Mouse (Mus musculus) hindbrain, embryonic 13.5 days (tissue): ENCODE measurements around the gene Psmd12. TPM values are rescaled to one million over a fixed set of nuclear protein-coding genes. Genes with fewer than 3 reads are reported as not detected.

Experiments used
- ATAC-seq: fragments of 200-750 bp; cut with Nextera tagmentation; 2 replicates; pipeline ENCODE4 v1.8.0; 2017; ENCODE audit warnings: moderate TSS enrichment; ENCODE audit not compliant: low FRiP score
- H3K27ac ChIP-seq: fragments of 300-500 bp; sonication (generic); 2 replicates; pipeline ENCODE4 v1.5.1; 2015; ENCODE audit warnings: inconsistent platforms, mild to moderate bottlenecking, moderate library complexity
- H3K27me3 ChIP-seq: fragments of 300-500 bp; sonication (generic); 2 replicates; pipeline ENCODE4 v1.6.1; 2015; ENCODE audit warnings: mild to moderate bottlenecking, inconsistent platforms
- H3K36me3 ChIP-seq: fragments of 300-500 bp; sonication (generic); 2 replicates; pipeline ENCODE4 v1.6.1; 2015; ENCODE audit warnings: mild to moderate bottlenecking, inconsistent platforms
- H3K4me1 ChIP-seq: fragments of 300-500 bp; sonication (generic); replicated peaks from 2 replicates; pipeline ENCODE4 v1.6.1; 2015; ENCODE audit warnings: inconsistent platforms
- H3K4me2 ChIP-seq: fragments of 300-500 bp; sonication (generic); 2 replicates; pipeline ENCODE4 v1.6.1; 2015; ENCODE audit warnings: inconsistent platforms, mild to moderate bottlenecking, moderate library complexity
- H3K4me3 ChIP-seq: fragments of 300-500 bp; sonication (generic); 2 replicates; pipeline ENCODE4 v1.5.1; 2015; ENCODE audit warnings: mild to moderate bottlenecking, inconsistent platforms
- H3K9ac ChIP-seq: fragments of 300-500 bp; sonication (generic); 2 replicates; pipeline ENCODE4 v1.6.1; 2015; ENCODE audit warnings: mild to moderate bottlenecking, inconsistent platforms
- H3K9me3 ChIP-seq: fragments of 300-500 bp; sonication (generic); 2 replicates; pipeline ENCODE4 v1.6.1; 2016; ENCODE audit warnings: inconsistent platforms
- WGBS: fragments of 180-500 bp; shearing (Covaris S2); methylation state at CpG from one replicate; pipeline ENCODE4 v1.1.7; 2015; 5-methylcytosine and 5-hydroxymethylcytosine counted together
- polyA plus RNA-seq: library from polyadenylated mRNA; unstranded; fragments of >200 nt; fragmentation: Nextera tagmentation; extraction: Ambion mirVana; gene quantifications from 2 replicates; pipeline ENCODE4 v1.2.1, GENCODE M21; 2015

Psmd12 gene
- polyA plus RNA-seq, 1 experiment from 2014 or later = 158 TPM

DNA sequence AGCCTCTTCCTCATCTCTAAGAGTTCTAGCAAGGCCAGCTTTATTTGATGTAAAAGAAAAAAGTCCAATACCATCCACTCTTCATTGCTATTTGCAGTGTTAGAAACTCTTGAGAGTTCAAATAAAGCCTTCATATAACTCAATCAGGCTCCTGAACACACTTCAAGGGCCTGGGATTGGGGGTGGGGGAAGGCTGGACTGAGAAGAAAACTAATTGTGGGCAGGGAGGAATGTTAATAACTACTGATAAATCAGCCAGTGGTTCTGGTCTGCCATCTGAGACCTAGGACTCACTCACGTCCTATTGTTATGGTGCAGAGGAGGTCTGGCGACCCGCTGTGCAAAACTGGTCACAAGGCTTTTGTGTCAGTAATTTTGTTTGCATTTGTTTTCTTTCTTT lies 48.3 kb downstream of the Psmd12 start:
- Histone ChIP-seq H3K4me1 (no peaks in the 10 kb centered on the region), H3K36me3 (no peaks in the 10 kb centered on the region), H3K4me3 (no peak overlapping the region), H3K27me3 (no peaks in the 10 kb centered on the region), H3K9me3 (no peaks in the 10 kb centered on the region), H3K9ac (no peak overlapping the region), H3K27ac (no peak overlapping the region), H3K4me2 (no peak overlapping the region)
- WGBS = 15% methylated on average over 3 of the region's 3 CpGs
- ATAC-seq = no peak

DNA sequence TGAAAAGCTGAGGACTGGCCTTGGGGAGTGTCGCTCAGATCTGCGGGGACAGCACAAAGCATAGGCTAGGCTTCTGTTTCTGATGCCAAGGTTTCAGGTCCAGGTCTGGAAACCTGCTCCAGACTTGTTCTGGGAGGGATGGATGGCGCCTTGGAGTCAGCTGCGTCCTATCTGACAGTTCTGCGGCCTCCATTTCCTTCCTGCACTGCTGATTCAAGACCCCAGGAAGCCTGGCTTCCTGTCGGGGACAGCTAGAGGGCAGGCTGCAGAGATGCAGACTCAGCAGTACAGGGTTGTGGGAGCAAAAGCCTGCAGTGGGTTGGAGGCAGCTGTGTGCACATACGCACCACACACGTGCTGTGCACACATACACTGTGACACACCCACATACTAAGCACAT lies 50.0 kb downstream of the Psmd12 start:
- Histone ChIP-seq H3K9ac (no peak overlapping the region), H3K36me3 (no peaks in the 10 kb centered on the region), H3K27me3 (no peaks in the 10 kb centered on the region), H3K4me3 (no peak overlapping the region), H3K4me1 (no peaks in the 10 kb centered on the region), H3K27ac (0 out of 2 replicates have a peak overlapping the region, but pooled peaks have one; percentile 30), H3K4me2 (no peak overlapping the region), H3K9me3 (no peaks in the 10 kb centered on the region)
- no peak for ATAC-seq
- WGBS = 40% methylated on average over 8 of the region's 8 CpGs

GRCm38 (mm10) chr11:107531445-107531844 lies 52.2 kb downstream of the Psmd12 start:
- no peaks in the 10 kb centered on the region for H3K4me1 ChIP-seq
- H3K9me3 ChIP-seq = no peaks in the 10 kb centered on the region
- H3K4me3 ChIP-seq = no peak overlapping the region
- ATAC-seq = no peak
- WGBS = 67% methylated on average over 4 of the region's 4 CpGs
- H3K36me3 ChIP-seq = no peaks in the 10 kb centered on the region
- no peak overlapping the region for H3K4me2 ChIP-seq
- no peak overlapping the region for H3K27ac ChIP-seq
- no peak overlapping the region for H3K9ac ChIP-seq
- no peaks in the 10 kb centered on the region for H3K27me3 ChIP-seq

DNA sequence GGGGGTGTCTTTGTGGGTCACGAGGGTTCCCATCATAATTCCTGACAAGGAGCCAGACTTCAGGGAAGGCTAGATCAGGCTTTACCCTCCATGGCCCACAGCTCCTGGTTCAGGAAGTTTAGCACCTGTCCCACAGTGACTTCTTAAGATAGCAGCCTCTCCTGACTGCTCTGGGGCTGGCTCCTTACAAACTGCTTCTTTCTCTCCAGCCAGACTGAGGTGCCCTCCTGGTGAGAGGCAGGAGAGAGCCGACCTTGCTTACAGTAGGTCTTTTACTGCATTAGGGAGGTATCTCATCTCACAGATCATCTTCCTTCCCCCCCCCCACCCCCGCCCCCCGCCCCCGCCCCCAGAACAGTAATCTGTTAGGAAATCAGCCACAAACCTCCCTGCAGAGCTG lies 53.0 kb downstream of the Psmd12 start:
- Histone ChIP-seq H3K4me1 (no peaks in the 10 kb centered on the region), H3K36me3 (no peaks in the 10 kb centered on the region), H3K9me3 (no peaks in the 10 kb centered on the region), H3K4me2 (no peak overlapping the region), H3K9ac (no peak overlapping the region), H3K4me3 (no peak overlapping the region), H3K27me3 (no peaks in the 10 kb centered on the region), H3K27ac (no peak overlapping the region)
- no peak for ATAC-seq
- WGBS = 37% methylated on average over 5 of the region's 5 CpGs

DNA sequence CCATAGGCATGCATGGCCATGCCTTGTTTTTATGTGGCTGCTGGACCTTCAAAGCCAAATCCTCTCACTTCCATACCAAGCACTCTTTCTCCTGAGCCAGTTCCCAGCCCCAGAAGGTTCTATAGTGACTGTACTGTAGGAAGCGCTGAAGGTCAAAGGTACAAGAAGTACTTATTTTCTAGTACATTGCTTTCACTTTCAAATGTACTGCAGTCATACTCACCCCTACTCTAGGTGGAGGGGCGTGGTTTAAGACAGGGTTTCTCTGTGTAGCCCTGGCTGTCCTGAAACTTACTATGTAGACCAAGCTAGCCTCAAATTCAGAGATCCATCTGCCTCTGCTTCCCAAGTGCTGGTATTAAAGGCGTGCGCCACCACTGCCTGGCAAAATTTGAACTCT lies 59.7 kb downstream of the Psmd12 start:
- Histone ChIP-seq H3K27ac (no peak overlapping the region), H3K36me3 (no peaks in the 10 kb centered on the region), H3K9me3 (no peaks in the 10 kb centered on the region), H3K9ac (no peak overlapping the region), H3K4me2 (no peak overlapping the region), H3K27me3 (no peaks in the 10 kb centered on the region), H3K4me1 (no peaks in the 10 kb centered on the region), H3K4me3 (no peak overlapping the region)
- WGBS = 88% methylated on average over 4 of the region's 4 CpGs
- ATAC-seq = no peak

- 0 out of 2 replicates have a peak, but pooled peaks cover 1% of the 10 kb centered on the region for H3K27me3 ChIP-seq
- H3K36me3 ChIP-seq = no peaks in the 10 kb centered on the region
- no peaks in the 10 kb centered on the region for H3K4me1 ChIP-seq
- H3K4me3 ChIP-seq = no peak overlapping the region
- H3K27ac ChIP-seq = no peak overlapping the region
- no peak for ATAC-seq
- H3K9me3 ChIP-seq = no peaks in the 10 kb centered on the region
- WGBS = 89% methylated on average over 1 of the region's 1 CpGs
- no peak overlapping the region for H3K9ac ChIP-seq
- H3K4me2 ChIP-seq = no peak overlapping the region
Measured at GRCm38 (mm10) chr11:107540339-107540738, 61.1 kb downstream of the Psmd12 start.

GRCm38 (mm10) chr11:107545747-107546476 lies 66.6 kb downstream of the Psmd12 start:
- Histone ChIP-seq H3K27me3 (peaks cover 4% of the 10 kb centered on the region; the same call in 1 of the 2 replicates), H3K4me3 (peak overlapping the region; percentile 98), H3K4me2 (peak overlapping the region; percentile 100), H3K9me3 (no peaks in the 10 kb centered on the region), H3K27ac (no peak overlapping the region), H3K36me3 (peaks cover 7% of the 10 kb centered on the region), H3K9ac (no peak overlapping the region), H3K4me1 (peaks cover 21% of the 10 kb centered on the region)
- WGBS = 27% methylated on average over 13 of the region's 13 CpGs
- ATAC-seq = no peak

GRCm38 (mm10) chr11:107546667-107547301 lies 67.5 kb downstream of the Psmd12 start:
- peaks cover 4% of the 10 kb centered on the region; the same call in 1 of the 2 replicates for H3K27me3 ChIP-seq
- peak; percentile 57 for ATAC-seq
- H3K4me3 ChIP-seq = peak overlapping the region; percentile 98
- peaks cover 21% of the 10 kb centered on the region for H3K4me1 ChIP-seq
- under 1% methylated on average over 37 of the region's 37 CpGs for WGBS
- peak overlapping the region; percentile 100 for H3K4me2 ChIP-seq
- H3K9me3 ChIP-seq = no peaks in the 10 kb centered on the region
- 0 out of 2 replicates have a peak overlapping the region, but pooled peaks have one; percentile 84 for H3K27ac ChIP-seq
- peaks cover 14% of the 10 kb centered on the region for H3K36me3 ChIP-seq
- H3K9ac ChIP-seq = peak overlapping the region; percentile 96

DNA sequence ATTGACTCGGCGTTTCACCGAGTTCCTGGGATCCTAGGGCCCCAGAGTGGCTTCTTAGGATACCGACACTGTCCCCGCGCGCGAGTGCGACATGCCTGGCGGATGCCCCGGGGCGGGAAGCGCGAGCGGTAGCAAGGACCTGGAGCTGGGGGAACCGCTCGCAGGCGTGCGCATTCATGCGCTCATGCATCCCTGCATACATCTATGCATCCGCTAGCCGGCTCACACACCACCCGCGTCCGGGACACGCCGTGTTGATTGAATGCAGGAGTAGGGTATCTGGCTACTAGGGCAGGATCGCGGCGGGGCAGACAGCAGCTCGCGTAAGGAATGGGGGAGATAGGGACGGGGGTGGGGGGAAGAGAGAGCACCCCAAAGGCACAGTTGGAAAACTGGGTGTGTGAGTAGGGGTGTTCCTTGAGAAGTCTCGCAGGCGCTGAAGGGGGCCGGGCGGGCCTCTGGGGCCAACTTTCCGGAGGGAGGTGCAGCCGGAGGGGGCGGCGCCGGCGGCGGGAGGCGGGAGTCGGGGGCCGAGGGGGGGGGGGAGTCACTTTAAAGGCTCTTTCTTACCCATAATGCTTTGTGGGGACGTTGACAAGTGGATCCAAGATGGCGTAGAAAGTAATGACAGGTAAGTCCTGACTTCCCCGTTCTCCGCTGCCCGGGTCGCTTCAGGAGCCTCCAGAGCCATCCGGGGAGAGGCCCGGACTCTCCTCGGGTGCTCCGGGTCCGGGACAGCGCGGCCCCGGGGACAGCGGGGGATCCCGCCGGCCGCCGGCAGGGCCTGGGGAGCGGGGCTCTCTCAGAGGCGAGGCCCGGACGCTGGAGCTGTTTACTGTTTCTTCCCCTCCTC lies 68.3 kb downstream of the Psmd12 start, which contains the start of gene Helz:
TSS of gene Helz (plus strand) at position 580 of the 853 bp plus-strand sequence.
- Histone ChIP-seq H3K4me1 (peaks cover 21% of the 10 kb centered on the region), H3K36me3 (peaks cover 20% of the 10 kb centered on the region), H3K9ac (peak within 1 kb of the TSS; percentile 96), H3K27me3 (peaks cover 4% of the 10 kb centered on the region; the same call in 1 of the 2 replicates), H3K27ac (peak within 1 kb of the TSS; percentile 84), H3K4me2 (peak within 1 kb of the TSS; percentile 100), H3K4me3 (peak within 1 kb of the TSS; percentile 98), H3K9me3 (no peaks in the 10 kb centered on the region)
- peak; percentile 89 for ATAC-seq
- WGBS = under 1% methylated on average over 60 of the region's 70 CpGs

DNA sequence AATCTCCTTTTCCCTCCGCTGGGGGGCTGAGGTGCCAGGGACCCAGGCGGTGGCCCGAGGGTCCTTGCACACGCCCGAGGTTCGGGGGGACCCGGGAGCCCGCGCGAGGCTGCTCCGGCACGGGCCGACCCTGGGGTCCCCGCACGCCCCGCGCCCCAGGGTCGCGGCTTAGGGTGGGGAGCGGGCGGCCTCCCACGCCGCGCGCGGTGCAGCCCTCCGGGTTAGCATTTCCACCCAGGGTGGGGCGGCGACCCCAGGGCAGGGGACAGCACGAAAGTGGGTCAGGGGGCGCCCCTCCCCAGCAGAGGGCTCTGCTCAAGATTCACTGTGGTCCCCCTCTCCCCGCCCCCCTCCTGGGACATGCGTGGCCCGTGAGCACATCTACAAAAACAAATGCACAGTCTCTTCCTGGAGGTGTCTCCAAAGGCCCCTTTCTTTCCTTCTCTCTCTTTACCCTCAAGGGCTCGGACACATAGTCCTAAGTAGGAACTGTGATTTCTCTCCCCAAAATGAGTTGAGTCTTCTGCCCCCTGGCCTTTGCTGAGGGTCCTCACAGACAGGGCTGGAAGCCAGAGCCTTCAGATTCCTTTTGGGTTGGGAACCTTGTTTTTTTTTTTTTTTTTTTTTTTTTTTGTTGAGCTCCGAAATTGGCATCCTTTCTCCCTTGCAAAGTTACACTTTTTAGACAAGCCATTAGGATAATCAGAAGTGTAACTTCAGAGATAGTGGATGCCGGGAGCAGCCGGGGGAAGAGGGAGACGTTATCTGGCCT lies 69.1 kb downstream of the Psmd12 start:
- Histone ChIP-seq H3K9ac (peak overlapping the region; percentile 96), H3K4me1 (peaks cover 21% of the 10 kb centered on the region), H3K36me3 (peaks cover 24% of the 10 kb centered on the region), H3K4me3 (peak overlapping the region; percentile 98), H3K27me3 (peaks cover 4% of the 10 kb centered on the region; the same call in 1 of the 2 replicates), H3K4me2 (peak overlapping the region; percentile 100), H3K27ac (peak overlapping the region; percentile 84), H3K9me3 (no peaks in the 10 kb centered on the region)
- 9% methylated on average over 30 of the region's 39 CpGs for WGBS
- ATAC-seq = peak; percentile 60
